Comparison of ENCODE assay signal across 17 mouse cellular contexts in the genomic region with DNA sequence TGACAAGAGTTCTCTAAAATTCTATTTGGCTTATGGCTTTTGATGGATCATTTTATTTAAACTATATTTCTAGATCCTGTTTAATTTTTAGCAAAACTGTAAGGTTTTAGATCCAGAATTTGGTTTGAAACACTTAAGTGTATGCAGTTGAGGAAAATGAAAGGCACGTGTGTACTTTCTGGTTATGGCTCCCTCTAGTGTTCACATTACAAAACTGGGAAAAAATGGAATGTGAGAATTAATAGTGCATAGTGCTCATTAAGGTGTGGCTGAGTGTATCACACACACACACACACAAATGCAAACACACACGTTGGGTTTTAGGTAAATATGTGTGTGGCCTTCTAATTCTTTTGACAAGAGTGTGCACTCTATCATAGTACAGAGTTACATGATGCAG.
A peak's percentile ranks its signal among the peaks of the same experiment; 100 is the strongest.
DNase-seq lines count a peak whose midpoint lies in the region; ATAC-seq and TF ChIP-seq lines count a peak whose summit lies in the region.
"Had no signal": no experiment of that assay in that cellular context is flagged by ENCODE, and none has a peak within 500 bp of the region (broad histone marks: within the 10 kb centered on the region; RNA-seq: fewer than 3 reads in every experiment).

No protein-coding gene starts in this region.

- H3K4me3 ChIP-seq in layer of hippocampus, adult 2 months: no peak overlapping the region
- no peak overlapping the region for H3K4me3 ChIP-seq in stomach, postnatal 0 days (ENCODE audit: low read depth, low read length)
- H3K4me3 ChIP-seq: forebrain, embryonic 15.5 days; liver, embryonic 13.5 days; midbrain, embryonic 15.5 days; neural tube, embryonic 12.5 days had no signal

- POLR2A ChIA-PET in Patski (lab: Charles Lee): no interaction called here

- H3K9me3 ChIP-seq in stomach, postnatal 0 days (ENCODE audit: control insufficient read depth, low read length): no peaks in the 10 kb centered on the region
- H3K9me3 ChIP-seq: forebrain, embryonic 15.5 days; liver, embryonic 13.5 days; midbrain, embryonic 15.5 days; neural tube, embryonic 12.5 days had no signal

- no peak for ATAC-seq in Patski
- no peak for ATAC-seq in stomach, postnatal 0 days (ENCODE audit: low FRiP score, low TSS enrichment)
- ATAC-seq: forebrain, embryonic 15.5 days; hindbrain, embryonic 16.5 days; midbrain, embryonic 15.5 days had no signal

- H3K27ac ChIP-seq in layer of hippocampus, adult 2 months: no peak overlapping the region
- no peak overlapping the region for H3K27ac ChIP-seq in stomach, postnatal 0 days (replicated peaks)
- H3K27ac ChIP-seq: forebrain, embryonic 15.5 days; liver, embryonic 13.5 days; midbrain, embryonic 15.5 days; neural tube, embryonic 12.5 days had no signal

- H3K36me3 ChIP-seq in stomach, postnatal 0 days (ENCODE audit: control insufficient read depth, insufficient read depth, low read length): no peaks in the 10 kb centered on the region
- H3K36me3 ChIP-seq: forebrain, embryonic 15.5 days; liver, embryonic 13.5 days; midbrain, embryonic 15.5 days; neural tube, embryonic 12.5 days had no signal

- no peak for DNase-seq in layer of hippocampus, adult 2 months (ENCODE audit: low spot score in 2 of 2)
- DNase-seq in layer of hippocampus, adult 8-10 months (ENCODE audit: low spot score in 2 of 2): no peak
- DNase-seq in thymus, postnatal 0 days (ENCODE audit: low spot score): peak; percentile 9
- DNase-seq in thymus, adult 18-20 months: no peak
- DNase-seq in Patski (ENCODE audit: low read depth, low spot score): no peak
- no peak for DNase-seq in stomach, postnatal 0 days (ENCODE audit: low spot score)
- no peak for DNase-seq in adrenal gland, postnatal 10 days
- no peak for DNase-seq in spleen, postnatal 4 days (ENCODE audit: low spot score in 2 of 2)
- DNase-seq: cerebellum, postnatal 10 days; heart, postnatal 14 days; liver, embryonic 13.5 days; lung, postnatal 4 days; thymus, postnatal 36 days had no signal

- WGBS in stomach, postnatal 0 days: 71% methylated on average over 2 of the region's 2 CpGs

- H3K27me3 ChIP-seq in Patski: peaks cover 3% of the 10 kb centered on the region
- H3K27me3 ChIP-seq in stomach, postnatal 0 days (ENCODE audit: control insufficient read depth, insufficient read depth, low read length): no peaks in the 10 kb centered on the region
- H3K27me3 ChIP-seq: forebrain, embryonic 15.5 days; liver, embryonic 13.5 days; midbrain, embryonic 15.5 days; neural tube, embryonic 12.5 days had no signal

- H3K4me1 ChIP-seq in stomach, postnatal 0 days (replicated peaks; ENCODE audit: control insufficient read depth, insufficient read depth): no peaks in the 10 kb centered on the region
- H3K4me1 ChIP-seq: liver, embryonic 13.5 days; midbrain, embryonic 15.5 days; neural tube, embryonic 12.5 days had no signal

- no peak overlapping the region for H3K9ac ChIP-seq in stomach, postnatal 0 days (ENCODE audit: low read length)
- H3K9ac ChIP-seq: forebrain, embryonic 15.5 days; liver, embryonic 13.5 days; midbrain, embryonic 15.5 days; neural tube, embryonic 12.5 days had no signal

- in situ Hi-C loops in Patski (cut with MboI; ENCODE audit: low pct_unique_long_range_greater_than_20kb): loop anchor here (10.0 kb wide), 1 partner anchor 403 kb away; no protein-coding TSS in a partner anchor

- CTCF ChIA-PET in Patski (lab: Charles Lee): no interaction called here

- TF ChIP-seq EP300 in stomach, postnatal 0 days (optimal IDR thresholded peaks at IDR 0.05): no peak

- H3K4me2 ChIP-seq in stomach, postnatal 0 days (replicated peaks; ENCODE audit: low read depth): no peak overlapping the region
- H3K4me2 ChIP-seq: forebrain, embryonic 15.5 days; liver, embryonic 13.5 days; midbrain, embryonic 15.5 days; neural tube, embryonic 12.5 days had no signal

- peak; percentile 62 for TF ChIP-seq CTCF in layer of hippocampus, adult 2 months (conservative IDR thresholded peaks at IDR 0.05)
- peak; percentile 36 for TF ChIP-seq CTCF in Patski (IDR thresholded peaks at IDR 0.05)
- TF ChIP-seq CTCF in stomach, postnatal 0 days (IDR thresholded peaks at IDR 0.05; ENCODE audit: low read depth): peak; percentile 60
